Mouse (Mus musculus): ENCODE measurements around the gene Gm17604. TPM values are rescaled to one million over a fixed set of nuclear protein-coding genes. Genes with fewer than 3 reads are reported as not detected.

Gene Gm17604
- polyA plus RNA-seq (2012) = not detected in 2 replicates

DNA sequence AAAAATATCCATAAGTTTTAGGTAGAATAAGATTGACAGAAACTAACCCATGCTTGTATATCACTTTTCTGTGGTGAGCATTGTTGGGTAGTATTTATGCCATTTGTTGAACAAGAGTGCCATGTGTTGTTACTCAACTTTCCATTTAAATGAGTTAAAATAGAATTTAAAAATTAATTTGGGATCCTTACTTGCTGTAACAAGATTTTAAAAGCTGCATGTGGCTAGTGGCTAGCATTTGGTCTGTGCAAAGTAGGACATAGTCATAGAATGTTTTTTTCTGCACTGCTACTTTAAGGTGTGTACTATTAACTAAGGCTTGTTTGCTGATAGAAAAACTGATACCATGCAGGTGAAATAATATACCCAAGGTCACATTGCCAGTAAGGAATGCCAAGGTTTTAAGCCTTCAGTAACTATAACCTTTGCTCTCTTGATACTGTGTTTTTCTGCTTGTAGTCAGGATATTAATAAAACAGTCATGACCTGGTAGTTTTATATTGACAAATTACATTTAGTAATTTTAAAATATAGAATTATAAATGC, at the start of gene Gm17604:
TSS of gene Gm17604 (minus strand) at position 51 of the 546 bp plus-strand sequence.
- no peaks in the 10 kb centered on the region for H3K4me1 ChIP-seq (ENCODE audit: control insufficient read depth)
- H3K4me3 ChIP-seq (replicated peaks) = no peak within 1 kb of the TSS
- H3K36me3 ChIP-seq (ENCODE audit: control insufficient read depth) = no peaks in the 10 kb centered on the region
- H3K27me3 ChIP-seq (ENCODE audit: control insufficient read depth) = no peaks in the 10 kb centered on the region
- TF ChIP-seq TAL1 (IDR thresholded peaks at IDR 0.05; ENCODE audit: low read length) = no peak
- TF ChIP-seq GATA1 (IDR thresholded peaks at IDR 0.05; ENCODE audit: low read length) = no peak
- H3K9me3 ChIP-seq (ENCODE audit: control insufficient read depth, low read length) = no peaks in the 10 kb centered on the region

DNA sequence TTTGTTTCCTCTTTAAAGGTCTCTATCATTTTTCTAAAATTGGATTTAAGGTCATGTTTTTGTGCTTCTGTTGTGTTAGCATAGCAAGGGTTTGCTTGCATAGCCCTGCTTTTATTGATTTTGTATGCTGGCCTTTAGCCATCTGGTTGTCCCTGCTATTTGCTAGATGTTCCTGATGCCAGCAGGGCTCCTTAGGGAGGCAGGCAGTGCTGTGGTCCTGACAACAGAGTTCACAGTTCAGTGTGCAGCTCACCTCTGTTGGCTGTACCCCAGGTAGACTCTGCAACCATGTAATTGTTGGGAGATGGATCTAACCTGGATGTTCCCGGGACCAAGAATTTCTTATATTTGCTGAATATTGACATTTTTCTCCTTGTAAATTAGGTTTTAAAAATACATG, 45.3 kb upstream of the Gm17604 start:
- Histone ChIP-seq H3K4me3 (replicated peaks) (no peak overlapping the region), H3K27me3 (ENCODE audit: control insufficient read depth) (no peaks in the 10 kb centered on the region), H3K4me1 (ENCODE audit: control insufficient read depth) (no peaks in the 10 kb centered on the region), H3K9me3 (ENCODE audit: control insufficient read depth, low read length) (no peaks in the 10 kb centered on the region), H3K36me3 (ENCODE audit: control insufficient read depth) (no peaks in the 10 kb centered on the region)
- TF ChIP-seq GATA1 (IDR thresholded peaks at IDR 0.05; ENCODE audit: low read length) (no peak), TAL1 (IDR thresholded peaks at IDR 0.05; ENCODE audit: low read length) (no peak)

DNA sequence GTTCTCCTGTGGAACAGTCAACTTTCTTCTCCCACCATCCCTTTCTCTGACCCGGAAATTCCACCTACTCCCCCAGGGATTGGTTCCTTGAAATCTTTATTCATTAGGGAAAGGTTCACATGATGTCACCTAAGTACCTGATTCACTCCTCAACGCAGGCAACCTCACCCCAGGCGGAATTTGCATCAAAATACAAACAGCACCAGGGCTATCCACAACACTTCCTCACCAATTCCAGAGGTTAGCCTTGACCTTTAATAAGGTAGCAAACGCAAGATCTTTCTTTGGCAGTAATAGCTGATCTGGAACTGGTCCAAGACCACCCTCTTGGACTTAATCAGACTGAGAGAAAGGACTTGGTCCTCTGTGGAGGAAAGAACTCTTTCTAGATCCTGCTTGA, 1.5 kb downstream of the Gm17604 start:
- no peaks in the 10 kb centered on the region for H3K36me3 ChIP-seq (ENCODE audit: control insufficient read depth)
- no peaks in the 10 kb centered on the region for H3K27me3 ChIP-seq (ENCODE audit: control insufficient read depth)
- TF ChIP-seq GATA1 (IDR thresholded peaks at IDR 0.05; ENCODE audit: low read length) (no peak), TAL1 (IDR thresholded peaks at IDR 0.05; ENCODE audit: low read length) (no peak)
- H3K4me3 ChIP-seq (replicated peaks) = no peak overlapping the region
- H3K9me3 ChIP-seq (ENCODE audit: control insufficient read depth, low read length) = no peaks in the 10 kb centered on the region
- H3K4me1 ChIP-seq (ENCODE audit: control insufficient read depth) = no peaks in the 10 kb centered on the region

DNA sequence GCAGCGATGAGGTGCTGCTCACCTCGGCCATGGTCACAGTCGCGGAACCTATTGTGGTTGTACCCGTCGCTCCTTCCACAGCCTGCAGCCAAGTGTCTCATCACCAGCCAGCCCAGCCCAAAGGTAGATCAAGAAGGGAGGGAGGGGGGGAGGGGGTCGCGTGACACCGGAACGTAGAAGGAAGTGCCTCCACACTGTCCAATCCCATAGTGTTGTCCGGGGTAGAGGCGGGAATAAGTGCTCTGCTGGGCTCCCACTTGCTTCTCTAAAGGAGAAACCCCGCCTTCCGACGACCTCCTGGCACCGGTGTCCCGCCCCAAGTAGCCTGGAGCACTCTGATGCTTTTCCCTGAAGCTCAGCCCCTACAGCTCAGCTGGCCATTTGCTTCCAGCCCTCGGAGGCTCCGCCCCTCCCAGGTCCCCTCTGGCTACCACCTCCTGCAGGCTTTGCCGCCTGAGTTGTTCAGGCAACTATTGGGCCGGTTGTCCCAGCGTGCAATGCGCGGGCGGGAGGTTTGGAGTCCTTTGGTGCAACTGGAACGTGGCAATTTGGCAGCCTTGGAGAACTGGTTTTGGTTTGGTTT, 24.3 kb downstream of the Gm17604 start, which contains the start of the genes Mospd2 and Fancb:
TSS of gene Mospd2 (minus strand) at position 183 of the 583 bp plus-strand sequence.
TSS of gene Fancb (plus strand) at position 400 of the 583 bp plus-strand sequence.
- Histone ChIP-seq H3K4me1 (ENCODE audit: control insufficient read depth) (peaks cover 13% of the 10 kb centered on the region), H3K27me3 (ENCODE audit: control insufficient read depth) (no peaks in the 10 kb centered on the region), H3K9me3 (ENCODE audit: control insufficient read depth, low read length) (no peaks in the 10 kb centered on the region), H3K4me3 (replicated peaks) (peak within 1 kb of the TSS; percentile 76), H3K36me3 (ENCODE audit: control insufficient read depth) (peaks cover 3% of the 10 kb centered on the region)
- no peak for TF ChIP-seq TAL1 (IDR thresholded peaks at IDR 0.05; ENCODE audit: low read length)
- TF ChIP-seq GATA1 (IDR thresholded peaks at IDR 0.05; ENCODE audit: low read length) = no peak

DNA sequence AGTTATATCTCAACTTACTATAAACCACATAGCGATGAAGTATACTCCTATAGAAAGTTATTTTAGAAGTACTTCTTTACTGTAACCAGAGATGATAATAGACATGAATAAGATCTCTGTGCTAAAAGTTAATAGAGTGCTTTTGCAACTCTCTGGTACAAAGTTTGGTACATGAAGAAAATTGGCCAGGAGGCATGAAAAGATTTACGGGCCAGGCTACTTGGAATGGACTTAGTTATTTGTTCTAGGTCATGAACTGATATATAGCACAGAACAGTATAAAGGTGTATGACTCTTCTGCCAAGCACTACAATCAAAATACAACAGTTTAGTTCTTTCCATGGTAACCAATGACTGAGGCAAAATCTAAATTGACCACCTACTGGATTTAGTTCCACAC, 25.8 kb downstream of the Gm17604 start:
- TF ChIP-seq TAL1 (IDR thresholded peaks at IDR 0.05; ENCODE audit: low read length) (no peak), GATA1 (IDR thresholded peaks at IDR 0.05; ENCODE audit: low read length) (no peak)
- H3K4me1 ChIP-seq (ENCODE audit: control insufficient read depth) = peaks cover 13% of the 10 kb centered on the region
- no peak overlapping the region for H3K4me3 ChIP-seq (replicated peaks)
- H3K36me3 ChIP-seq (ENCODE audit: control insufficient read depth) = peaks cover 3% of the 10 kb centered on the region
- no peaks in the 10 kb centered on the region for H3K27me3 ChIP-seq (ENCODE audit: control insufficient read depth)
- H3K9me3 ChIP-seq (ENCODE audit: control insufficient read depth, low read length) = no peaks in the 10 kb centered on the region

DNA sequence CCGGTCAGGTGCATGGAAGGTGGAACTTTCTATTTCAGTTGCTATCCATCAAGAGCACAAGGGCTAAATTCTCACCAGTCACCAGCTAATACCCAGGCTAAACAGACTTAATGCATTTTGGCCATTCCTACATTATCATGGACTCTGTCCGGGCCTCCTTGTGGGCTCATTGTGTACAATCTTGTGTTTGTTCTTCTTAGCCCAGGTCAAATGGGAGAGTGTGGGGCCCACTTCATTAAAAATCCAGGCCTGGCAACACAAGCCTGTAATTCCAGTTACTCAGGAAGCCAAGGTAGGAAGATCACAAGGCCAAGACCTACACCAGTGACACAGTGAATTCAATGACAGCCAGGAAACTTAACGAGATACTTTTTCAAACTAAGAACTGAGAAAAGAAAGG, 33.4 kb downstream of the Gm17604 start:
- Histone ChIP-seq H3K27me3 (ENCODE audit: control insufficient read depth) (no peaks in the 10 kb centered on the region), H3K9me3 (ENCODE audit: control insufficient read depth, low read length) (no peaks in the 10 kb centered on the region), H3K4me3 (replicated peaks) (no peak overlapping the region), H3K4me1 (ENCODE audit: control insufficient read depth) (no peaks in the 10 kb centered on the region), H3K36me3 (ENCODE audit: control insufficient read depth) (no peaks in the 10 kb centered on the region)
- TF ChIP-seq GATA1 (IDR thresholded peaks at IDR 0.05; ENCODE audit: low read length) = no peak
- TF ChIP-seq TAL1 (IDR thresholded peaks at IDR 0.05; ENCODE audit: low read length) = no peak

DNA sequence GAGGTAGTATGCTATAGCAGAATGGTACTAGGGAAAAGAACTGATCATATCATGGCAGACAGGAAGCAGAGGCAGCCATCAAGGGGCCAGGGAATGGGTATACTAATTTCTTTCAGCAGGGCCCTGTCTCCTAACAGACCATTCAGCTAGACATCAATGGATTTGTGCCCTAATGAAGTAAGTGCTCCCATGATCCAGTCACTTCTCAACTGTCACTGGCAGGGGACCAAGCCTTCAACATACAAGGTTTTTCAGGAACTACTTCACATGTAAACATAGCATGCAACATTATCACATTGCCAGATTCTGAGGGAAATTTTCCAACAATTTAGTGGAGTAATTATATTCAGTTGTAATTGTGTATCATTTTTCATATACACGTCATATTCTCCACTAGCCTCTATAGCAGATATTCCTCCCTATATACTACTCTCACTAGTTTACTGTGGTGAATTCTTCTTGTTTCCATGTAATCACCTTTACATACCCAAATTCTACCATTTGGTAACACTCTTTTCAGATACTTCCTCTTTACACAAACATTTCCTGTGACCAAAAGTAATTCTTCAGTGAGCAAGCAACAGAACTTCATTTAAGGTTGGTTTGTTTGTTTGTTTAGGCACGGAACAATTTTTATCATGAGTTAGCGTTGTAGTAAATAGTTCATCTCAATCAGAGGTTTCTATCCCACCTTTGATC, 38.7 kb downstream of the Gm17604 start:
- Histone ChIP-seq H3K4me1 (ENCODE audit: control insufficient read depth) (no peaks in the 10 kb centered on the region), H3K4me3 (replicated peaks) (no peak overlapping the region), H3K9me3 (ENCODE audit: control insufficient read depth, low read length) (no peaks in the 10 kb centered on the region), H3K36me3 (ENCODE audit: control insufficient read depth) (no peaks in the 10 kb centered on the region; the same call in 1 of the 2 replicates), H3K27me3 (ENCODE audit: control insufficient read depth) (no peaks in the 10 kb centered on the region)
- TF ChIP-seq GATA1 (IDR thresholded peaks at IDR 0.05; ENCODE audit: low read length) (no peak), TAL1 (IDR thresholded peaks at IDR 0.05; ENCODE audit: low read length) (no peak)

Other genes starting within 250 kb of the Gm17604 start
- gene Mospd2, start 24.5 kb downstream of the Gm17604 start, polyA plus RNA-seq (2012) = 0.02 and 0.03 TPM in 2 replicates
- 0.01 and 0.06 TPM in 2 replicates for gene Fancb, start 24.2 kb downstream of the Gm17604 start, polyA plus RNA-seq (2012)

All from erythroblast, embryonic 14.5 days (primary cell).